Mouse (Mus musculus): ENCODE data around the gene Gm42715. TPM values are rescaled to one million over a fixed set of nuclear protein-coding genes. Genes with fewer than 3 reads are reported as not detected.
"Not testable (repeated sequence)": the region's sequence is repeated elsewhere in the genome, so short reads cannot be mapped to it uniquely, and the experiment has no call there.

Gm42715 gene
- total RNA-seq (2022): 10 to 100 TPM; 21.9 to 28.0 (median 26.2) TPM

GRCm38 (mm10) chr7:127519284-127519683 is at the start of gene Gm42715:
Gene Gm42715, plus strand, starts transcription at chr7:127519584.
- no peak for DNase-seq

GRCm38 (mm10) chr7:127470011-127470715 is 49.2 kb upstream of the Gm42715 start:
- no peak for DNase-seq

DNA sequence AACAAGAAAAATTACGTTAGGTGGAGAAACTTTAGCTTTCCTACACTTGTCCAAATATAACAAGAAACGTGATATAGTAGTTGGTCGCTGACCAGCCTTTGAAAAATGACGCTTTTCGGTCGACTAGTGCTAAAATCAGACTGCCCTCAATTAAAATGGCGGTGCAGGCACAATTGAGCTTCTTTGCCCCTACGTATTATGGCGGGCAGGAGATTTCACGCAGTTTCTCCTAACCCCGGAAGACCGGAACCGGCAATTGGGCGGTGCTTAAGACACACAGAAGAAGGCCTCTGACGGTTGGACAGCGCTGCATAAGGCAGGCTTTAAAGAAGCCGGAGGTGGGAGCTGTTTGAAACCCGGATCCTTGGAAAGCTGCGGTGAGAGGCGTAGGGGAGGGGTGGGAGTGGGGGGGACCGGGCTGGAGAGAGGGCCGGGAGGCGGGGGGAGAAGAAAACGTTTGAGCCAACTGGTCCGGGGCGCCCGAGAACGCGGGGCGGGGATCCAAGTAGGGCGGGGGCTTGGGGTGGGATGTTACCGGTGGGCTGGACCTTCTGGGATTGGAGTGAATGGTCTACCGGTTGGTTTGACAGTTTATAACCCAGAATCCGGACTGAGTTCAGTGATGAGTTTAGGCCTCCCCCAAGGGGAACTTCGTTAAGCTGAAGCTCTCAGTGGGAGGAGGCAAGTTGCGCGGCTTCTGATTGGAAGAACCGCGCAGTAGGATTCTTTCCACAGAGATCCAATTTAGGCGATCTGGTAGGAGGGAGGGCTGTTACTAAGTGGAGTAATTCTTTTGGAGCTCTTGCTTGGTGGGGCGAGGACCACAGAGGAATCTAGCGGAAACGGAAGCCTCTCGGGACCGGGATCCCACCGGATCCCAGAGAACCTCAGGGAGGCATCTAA is 48.4 kb upstream of the Gm42715 start:
- peak; percentile 94 for DNase-seq

DNA sequence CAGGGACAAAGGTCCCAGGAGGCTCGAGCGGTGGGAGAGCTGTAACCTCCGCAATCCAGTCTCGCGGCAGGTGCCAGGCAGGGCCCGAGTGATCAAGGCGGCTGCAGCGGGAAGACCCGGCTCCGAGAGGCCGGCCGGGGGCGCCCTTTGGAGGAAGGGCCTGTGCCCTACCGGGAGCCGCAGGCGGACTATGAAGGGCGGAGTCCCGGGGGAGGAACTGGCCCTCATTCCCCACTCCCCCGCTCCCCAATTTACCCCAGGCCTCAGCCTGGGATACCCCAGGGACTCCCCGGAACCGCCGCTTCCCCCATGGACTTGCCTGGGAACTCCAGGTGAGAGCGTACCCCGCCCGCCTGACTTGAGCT is 47.8 kb upstream of the Gm42715 start:
- peak; percentile 59 for DNase-seq

GRCm38 (mm10) chr7:127472060-127472459 is 47.3 kb upstream of the Gm42715 start:
- no peak for DNase-seq

DNA sequence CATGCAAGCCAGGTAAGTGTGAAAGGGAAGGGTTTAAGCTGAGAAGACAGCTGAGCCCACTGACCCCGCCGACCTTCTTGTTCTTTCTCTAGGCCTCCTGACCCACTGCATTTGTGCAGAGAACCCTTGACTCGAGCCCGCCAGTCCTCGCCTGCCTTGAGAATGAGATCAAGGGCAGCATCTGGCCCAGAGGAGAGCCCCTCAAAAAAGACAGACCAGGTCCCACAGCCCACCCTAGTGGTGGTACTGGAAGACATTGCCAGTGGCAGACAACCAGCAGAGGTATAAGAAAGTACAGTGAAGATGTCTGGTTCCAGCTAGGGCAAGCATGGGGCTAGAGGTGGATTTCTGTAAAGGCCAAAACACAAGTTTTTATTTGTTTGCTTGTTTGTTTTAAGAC is 45.7 kb upstream of the Gm42715 start:
- DNase-seq: no peak

GRCm38 (mm10) chr7:127474378-127475070 is 44.9 kb upstream of the Gm42715 start:
- DNase-seq: no peak

GRCm38 (mm10) chr7:127475186-127475740 is 44.1 kb upstream of the Gm42715 start:
- DNase-seq: no peak

DNA sequence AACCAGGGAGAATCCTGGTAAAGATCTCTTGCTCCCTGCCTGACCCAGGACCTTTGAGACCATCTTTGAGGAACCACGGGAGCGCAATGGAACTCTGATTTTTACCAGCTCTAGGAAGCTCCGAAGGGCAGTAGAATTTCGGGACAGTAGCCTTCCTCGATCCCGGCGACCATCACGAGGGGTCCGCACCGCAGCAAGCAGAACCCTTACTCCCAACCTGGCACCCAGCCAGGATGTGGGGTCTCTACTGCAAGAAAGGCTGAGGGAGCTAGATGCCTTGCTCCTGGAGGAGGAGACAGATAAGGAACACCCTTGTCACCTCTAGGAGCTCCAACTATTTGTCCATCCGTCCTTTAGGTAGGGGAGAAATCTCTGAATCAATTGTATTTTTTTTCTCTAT is 43.0 kb upstream of the Gm42715 start:
- DNase-seq: no peak

DNA sequence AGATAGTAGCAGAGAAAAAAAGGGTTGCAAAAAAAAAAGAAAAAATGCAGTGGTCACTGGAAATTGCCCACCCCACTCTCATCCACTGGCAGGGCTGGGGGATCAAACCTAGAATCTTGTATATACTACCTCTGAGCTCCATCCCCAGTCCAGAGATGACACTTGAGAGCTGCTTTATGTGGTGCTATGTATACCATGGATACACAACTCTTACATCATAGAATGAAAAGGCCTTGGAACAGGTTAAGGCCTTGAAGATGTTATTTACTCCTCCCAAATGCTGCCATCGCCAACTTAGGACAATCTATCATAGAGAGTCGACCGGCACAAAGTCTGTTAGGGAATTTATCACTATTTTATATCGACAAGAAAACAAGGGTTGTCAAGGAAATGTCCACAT is 42.5 kb upstream of the Gm42715 start:
- no peak for DNase-seq

- DNase-seq: peak; percentile 100
These were observed 41.4 kb upstream of the Gm42715 start for GRCm38 (mm10) chr7:127477687-127478634.

- DNase-seq: peak; percentile 98
These were observed 40.6 kb upstream of the Gm42715 start, which contains the start of gene Fbrs for GRCm38 (mm10) chr7:127478635-127479317. Gene Fbrs, plus strand, starts transcription at chr7:127479199.

DNA sequence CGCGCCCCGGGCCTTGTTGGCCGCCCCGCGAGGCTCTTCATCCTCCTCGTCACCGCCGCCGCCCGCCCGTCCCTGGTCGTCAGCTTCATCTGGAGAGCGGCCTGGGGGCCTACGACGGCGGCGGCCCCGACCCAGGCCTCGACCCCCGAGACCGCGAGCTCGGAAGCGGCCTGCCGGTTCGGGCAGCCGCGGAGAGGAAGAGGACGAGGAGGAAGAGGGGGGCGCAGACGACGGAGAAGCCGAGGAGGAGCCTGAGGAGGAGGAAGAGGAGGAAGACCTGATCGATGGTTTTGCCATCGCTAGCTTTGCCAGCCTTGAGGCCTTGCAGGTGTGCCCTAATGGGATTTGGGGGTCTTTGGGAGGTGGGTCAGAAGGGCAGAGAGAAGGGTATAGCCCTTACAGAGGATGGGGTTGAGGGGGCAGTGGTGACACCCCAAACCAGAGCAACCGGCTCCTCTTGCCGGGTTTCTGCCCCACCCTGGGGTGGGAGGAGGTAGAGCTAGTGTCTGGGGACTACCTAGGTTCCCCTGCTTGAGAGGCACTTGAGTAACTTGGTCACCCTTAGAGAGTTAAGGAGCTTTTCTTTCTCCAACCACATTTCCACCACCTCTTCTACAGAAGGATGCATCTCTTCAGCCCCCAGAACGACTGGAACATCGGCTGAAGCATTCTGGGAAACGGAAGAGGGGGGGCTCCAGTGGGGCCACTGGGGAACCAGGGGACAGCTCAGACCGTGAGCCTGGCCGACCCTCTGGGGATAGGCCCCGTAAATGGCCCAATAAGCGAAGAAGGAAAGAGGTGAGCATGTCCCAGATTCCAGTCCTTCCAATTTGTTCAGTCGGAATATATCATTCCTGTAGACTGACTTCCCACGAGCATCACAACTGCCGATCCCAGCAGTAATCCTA is 39.8 kb upstream of the Gm42715 start:
- no peak for DNase-seq

GRCm38 (mm10) chr7:127480321-127480720 is 39.1 kb upstream of the Gm42715 start:
- no peak for DNase-seq

DNA sequence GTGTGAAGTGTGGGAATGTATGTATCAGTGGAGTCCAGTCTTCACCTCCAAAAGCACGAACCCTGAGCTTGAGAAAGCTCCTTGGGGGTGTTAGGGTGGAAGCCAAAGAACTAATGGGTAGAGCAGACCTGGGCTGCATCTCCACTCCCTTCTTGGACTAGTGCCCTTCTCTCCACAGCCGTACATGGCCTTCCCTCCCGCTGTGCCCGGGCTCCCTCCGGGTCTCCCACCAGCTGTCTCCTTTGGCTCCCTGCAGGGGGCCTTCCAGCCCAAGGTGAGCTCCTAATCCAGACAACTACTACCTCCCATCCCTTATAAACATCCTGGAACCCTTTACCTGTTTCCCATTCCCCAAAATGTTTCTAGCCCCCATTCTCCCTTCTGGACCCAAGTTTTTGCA is 34.0 kb upstream of the Gm42715 start:
- DNase-seq: no peak

DNA sequence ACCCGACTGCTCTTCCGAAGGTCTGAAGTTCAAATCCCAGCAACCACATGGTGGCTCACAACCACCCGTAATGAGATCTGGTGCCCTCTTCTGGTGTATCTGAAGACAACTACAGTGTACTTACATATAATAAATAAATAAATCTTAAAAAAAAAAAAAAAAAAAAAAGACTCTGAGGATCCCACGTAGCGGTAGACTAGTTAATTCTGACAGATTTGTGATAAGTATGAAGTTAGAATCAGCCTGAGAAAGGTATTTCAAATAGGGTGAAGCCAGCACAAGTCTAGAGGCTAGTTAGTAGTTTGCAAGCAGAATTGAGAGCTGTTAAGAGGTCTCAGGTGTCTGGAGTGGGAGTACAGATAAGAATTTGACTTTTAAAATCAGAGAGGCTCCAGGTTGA is 31.0 kb upstream of the Gm42715 start:
- DNase-seq: not testable (repeated sequence)

- DNase-seq: no peak
These were observed 29.4 kb upstream of the Gm42715 start for GRCm38 (mm10) chr7:127489982-127490381.

DNA sequence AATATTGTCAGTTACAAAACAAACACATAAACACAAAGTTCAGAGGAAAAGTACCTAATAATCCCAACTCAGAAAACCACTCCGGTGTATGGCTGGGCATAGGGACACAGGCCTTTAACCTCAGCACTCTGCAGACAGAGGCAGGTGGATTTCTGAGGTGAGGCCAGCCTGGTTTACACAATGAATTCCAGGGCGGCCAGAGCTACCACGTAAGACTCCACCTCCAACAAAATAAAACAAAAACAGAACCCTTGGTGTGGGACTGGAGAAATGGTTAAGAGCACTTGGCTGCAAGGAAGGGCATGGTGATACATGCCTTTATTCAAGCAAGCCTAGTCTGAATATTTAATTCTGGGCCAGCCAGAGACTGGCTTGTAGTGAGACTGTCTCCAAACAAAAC is 27.5 kb upstream of the Gm42715 start:
- DNase-seq: no peak

DNA sequence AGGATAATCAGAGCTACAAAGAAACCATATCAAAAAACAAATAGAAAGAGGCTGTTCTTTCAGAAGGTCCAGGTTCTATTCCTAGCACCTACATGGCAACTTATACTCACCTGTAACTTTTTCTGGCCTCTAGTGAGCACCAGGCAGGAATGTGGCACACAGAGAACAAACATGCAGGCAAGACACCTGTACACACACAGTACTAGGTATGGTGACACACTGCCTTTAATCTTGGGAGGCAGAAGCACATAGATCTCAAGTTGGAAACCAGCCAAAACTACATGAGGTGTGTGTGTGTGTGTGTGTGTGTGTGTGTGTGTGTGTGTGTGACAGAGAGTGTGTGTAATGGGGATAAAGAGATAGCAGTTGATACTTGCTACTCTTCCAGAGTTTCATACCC is 24.7 kb upstream of the Gm42715 start:
- DNase-seq: no peak

GRCm38 (mm10) chr7:127497382-127497781 is 22.0 kb upstream of the Gm42715 start:
- no peak for DNase-seq

Data from adrenal gland, adult 8-10 months (tissue).